Mouse (Mus musculus): ENCODE measurements around the gene Pkig.
A peak's percentile ranks its signal among the peaks of the same experiment; 100 is the strongest.
"Not testable (repeated sequence)": the region's sequence is repeated elsewhere in the genome, so short reads cannot be mapped to it uniquely, and the experiment has no call there.

Gene Pkig

DNA sequence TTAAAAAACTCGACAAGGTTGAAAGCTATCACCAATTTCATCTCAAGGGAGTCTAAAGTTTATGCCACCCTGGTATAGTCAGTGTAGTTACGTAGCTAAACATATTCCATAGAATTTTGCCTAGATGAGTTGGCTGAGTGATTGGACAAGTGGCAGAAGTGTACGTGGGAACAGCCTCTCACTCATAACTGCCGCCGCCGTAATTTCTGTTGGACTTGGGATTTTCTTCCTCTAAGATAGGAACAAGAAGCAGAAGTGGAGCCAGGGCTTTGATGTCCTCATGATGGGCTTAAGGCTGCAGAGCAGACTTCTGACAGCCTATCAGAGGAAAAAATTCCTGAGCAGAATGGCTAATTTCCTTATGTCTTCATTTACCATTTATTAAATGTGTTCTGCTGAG lies 17.5 kb downstream of the Pkig start:
- no peak for DNase-seq (ENCODE audit: inconsistent age in 2 of 2, low spot score in 1 of 2)

DNA sequence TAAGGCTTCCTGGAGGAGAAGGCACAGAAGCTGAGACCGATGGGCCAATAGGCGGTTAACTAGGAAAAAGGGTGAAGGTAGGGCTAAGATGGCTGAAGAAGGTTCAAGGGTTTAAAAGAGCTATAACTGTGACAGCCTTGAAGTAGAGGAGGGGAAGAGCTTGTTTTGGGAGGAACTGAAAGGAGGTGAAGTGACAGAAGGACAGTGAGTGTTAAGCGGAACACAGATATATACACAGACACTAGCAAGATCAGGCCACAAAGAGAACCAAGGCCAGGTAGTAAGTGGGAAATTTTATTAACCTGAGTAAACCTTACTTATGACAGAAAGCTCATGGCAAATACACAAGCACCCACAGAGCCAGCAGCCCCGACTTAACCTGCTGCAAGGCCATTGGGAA lies 18.1 kb downstream of the Pkig start:
- no peak for DNase-seq (ENCODE audit: inconsistent age in 2 of 2, low spot score in 1 of 2)

DNA sequence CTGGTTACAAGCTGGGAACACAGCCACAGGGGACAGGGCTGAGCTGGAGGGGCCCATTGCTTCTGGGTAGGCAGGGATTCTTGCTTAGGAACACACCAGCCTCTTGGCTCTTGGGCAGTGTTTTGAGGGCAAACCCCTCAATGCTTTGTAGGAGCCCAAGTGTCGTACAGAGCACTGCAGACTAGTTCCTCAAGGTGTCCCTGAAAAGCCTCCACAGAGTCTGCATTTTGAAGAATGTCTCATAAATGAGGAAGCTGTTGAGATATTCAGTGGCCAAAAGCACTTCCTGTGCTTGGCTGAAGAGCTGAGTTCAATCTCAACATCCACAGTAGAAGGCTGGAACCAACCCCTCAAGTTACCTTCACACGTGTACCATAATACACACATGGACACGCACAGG lies 18.6 kb downstream of the Pkig start:
- no peak for DNase-seq (ENCODE audit: inconsistent age in 2 of 2, low spot score in 1 of 2)

- no peak for DNase-seq (ENCODE audit: inconsistent age in 2 of 2, low spot score in 1 of 2)
Observed at GRCm38 (mm10) chr2:163682344-163682743, 24.2 kb downstream of the Pkig start.

GRCm38 (mm10) chr2:163685287-163685686 lies 27.1 kb downstream of the Pkig start:
- peak in 1 of 2 experiments; percentile 44 for DNase-seq (ENCODE audit: inconsistent age in 2 of 2, low spot score in 1 of 2)

DNA sequence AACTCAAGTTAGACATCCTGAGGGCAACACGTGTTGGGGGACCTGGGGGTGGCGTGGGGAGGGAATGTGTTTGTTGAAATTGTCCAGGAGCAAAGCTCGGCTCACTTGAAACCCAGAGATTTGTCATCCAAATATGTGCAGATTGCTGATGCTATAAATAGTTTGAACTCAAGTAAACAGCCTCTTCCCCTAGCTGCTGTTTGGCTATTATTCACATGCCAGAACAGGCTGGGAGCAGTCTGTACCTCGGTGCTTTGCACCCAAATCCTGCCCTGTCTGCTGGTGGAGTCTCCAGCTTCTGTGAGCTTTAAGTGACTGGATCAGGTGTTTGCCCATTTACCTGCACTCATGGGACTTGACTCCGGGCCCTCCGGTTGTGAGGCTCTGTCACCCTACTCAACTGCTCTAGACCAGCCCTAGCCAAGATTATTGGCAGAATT lies 27.6 kb downstream of the Pkig start:
- DNase-seq (ENCODE audit: inconsistent age in 2 of 2, low spot score in 1 of 2), result peak; percentile 63 to 79

- DNase-seq (ENCODE audit: inconsistent age in 2 of 2, low spot score in 1 of 2), result no peak
Observed at GRCm38 (mm10) chr2:163686233-163686632, 28.0 kb downstream of the Pkig start.

- peak in 1 of 2 experiments; percentile 77 for DNase-seq (ENCODE audit: inconsistent age in 2 of 2, low spot score in 1 of 2)
Observed at GRCm38 (mm10) chr2:163686886-163687285, 28.7 kb downstream of the Pkig start.

- DNase-seq (ENCODE audit: inconsistent age in 2 of 2, low spot score in 1 of 2), result not testable (repeated sequence)
Observed at GRCm38 (mm10) chr2:163688377-163688776, 30.2 kb downstream of the Pkig start.

GRCm38 (mm10) chr2:163689771-163690170 lies 31.6 kb downstream of the Pkig start:
- DNase-seq (ENCODE audit: inconsistent age in 2 of 2, low spot score in 1 of 2), result no peak

DNA sequence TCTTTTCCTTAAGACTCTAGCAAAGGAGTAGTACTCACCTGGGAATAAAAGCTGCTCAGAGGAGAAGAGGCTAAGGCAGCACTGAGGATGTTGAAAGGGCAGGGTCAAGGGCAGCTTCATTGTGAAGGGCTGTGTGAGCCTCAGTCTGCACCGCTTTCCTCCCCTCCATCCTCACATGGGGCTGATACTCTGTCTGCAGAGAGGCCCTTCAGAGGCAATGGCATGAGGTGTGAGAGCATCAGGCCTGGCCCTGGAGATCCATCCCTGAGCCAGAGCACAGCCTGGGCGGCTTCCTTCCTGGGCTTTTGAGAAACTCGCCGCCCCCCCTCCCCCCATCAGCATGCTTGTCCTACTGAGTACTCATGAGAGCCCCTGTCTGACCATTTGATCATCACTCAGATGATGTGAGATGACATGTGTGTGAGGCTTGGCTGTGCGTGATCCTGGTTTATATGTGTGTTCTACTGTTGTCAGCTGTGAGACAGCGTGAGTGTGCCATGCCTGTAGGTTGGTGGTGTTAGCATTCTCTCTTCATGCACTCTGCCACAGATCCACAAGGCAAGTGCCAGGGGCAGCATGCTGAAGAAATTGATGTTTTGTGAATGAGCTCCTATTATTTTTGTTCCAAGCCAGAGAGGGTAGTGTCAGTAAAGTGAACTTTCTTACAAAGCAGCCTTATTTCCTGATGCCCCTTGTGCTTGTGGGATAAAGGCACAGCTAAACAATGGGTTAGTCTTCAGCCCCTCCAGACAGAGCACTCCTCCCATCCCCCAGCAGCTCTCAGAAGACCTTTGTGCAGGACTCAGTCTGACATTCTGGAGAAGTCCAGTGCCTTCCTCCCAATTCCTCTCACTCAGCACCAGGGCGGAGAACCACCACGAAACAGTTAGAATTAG lies 32.5 kb downstream of the Pkig start:
- DNase-seq (ENCODE audit: inconsistent age in 2 of 2, low spot score in 1 of 2), result peak in 1 of 2 experiments; percentile 20

DNA sequence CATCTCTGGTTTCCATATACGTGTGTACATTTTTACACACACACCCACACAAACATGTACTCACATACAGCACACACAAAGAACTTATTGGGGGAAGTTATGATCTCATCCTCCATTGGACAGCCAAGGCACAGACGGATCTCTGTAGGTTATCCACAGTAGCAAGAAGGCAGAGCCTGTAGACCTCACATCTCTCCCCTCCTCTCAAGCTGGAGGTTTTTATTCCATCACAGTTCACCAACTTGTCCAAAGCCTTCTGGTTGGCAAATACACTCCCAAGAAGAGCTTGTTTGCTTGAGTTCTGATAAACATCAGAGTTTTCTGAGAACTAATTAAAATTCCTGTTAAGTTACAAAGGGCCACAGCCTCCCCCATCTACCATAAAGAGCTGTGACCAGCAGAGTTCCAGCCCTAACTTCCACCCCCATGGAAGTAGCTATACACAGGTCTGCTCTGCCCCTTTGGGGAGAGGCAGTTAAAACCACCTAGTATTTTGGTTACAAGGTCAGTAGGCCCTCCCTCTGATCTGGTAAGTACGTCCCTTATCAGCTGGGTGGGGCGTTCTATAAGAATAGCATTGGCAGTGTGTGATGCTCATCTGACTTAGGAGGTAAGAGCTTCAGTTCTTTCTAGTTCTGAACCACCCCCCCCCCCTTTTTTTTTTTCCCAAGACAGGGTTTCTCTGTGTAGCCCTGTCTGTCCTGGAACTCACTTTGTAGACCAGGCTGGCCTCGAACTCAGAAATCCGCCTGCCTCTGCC lies 33.8 kb downstream of the Pkig start:
- no peak for DNase-seq (ENCODE audit: inconsistent age in 2 of 2, low spot score in 1 of 2)

DNA sequence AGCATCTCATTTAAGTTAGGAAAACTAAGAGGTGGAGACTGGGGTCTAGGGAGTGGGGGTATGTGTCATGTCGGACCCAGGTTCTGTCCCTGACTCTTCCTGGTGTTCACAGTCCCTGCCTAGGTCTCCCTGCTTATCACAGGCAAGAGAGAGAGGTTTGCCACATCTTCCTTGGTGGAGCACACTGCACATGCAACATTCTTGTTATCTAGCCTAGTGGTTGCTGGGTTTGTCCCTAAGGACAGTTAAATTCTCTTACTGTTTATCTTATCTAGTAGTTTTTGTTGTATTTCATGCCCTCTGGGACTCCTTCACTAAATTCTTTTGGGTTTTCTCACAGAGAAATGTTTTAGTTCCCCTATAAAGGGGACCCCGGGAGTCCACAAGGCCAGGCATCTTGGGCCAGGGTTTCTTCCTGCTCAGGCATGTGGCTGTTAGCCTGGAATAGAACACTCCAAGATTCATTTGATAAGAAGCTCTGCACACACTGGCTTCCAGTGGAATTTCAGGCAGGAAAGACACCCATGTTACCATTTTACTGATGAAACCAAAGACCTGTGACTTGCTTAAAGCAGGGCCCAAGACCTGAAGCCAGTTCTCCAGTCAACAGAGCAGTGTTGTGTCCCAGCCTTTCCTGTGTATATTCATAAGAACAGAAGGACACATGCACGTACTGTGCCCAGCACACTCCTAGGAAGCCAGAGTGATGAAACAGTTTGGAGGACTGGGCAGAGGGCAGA lies 34.9 kb downstream of the Pkig start:
- peak in 1 of 2 experiments; percentile 50 for DNase-seq (ENCODE audit: inconsistent age in 2 of 2, low spot score in 1 of 2)

GRCm38 (mm10) chr2:163693716-163694314 lies 35.6 kb downstream of the Pkig start:
- peak; percentile 27 to 74 for DNase-seq (ENCODE audit: inconsistent age in 2 of 2, low spot score in 1 of 2)

- peak in 1 of 2 experiments; percentile 57 for DNase-seq (ENCODE audit: inconsistent age in 2 of 2, low spot score in 1 of 2)
Observed at GRCm38 (mm10) chr2:163696763-163697162, 38.6 kb downstream of the Pkig start.

DNA sequence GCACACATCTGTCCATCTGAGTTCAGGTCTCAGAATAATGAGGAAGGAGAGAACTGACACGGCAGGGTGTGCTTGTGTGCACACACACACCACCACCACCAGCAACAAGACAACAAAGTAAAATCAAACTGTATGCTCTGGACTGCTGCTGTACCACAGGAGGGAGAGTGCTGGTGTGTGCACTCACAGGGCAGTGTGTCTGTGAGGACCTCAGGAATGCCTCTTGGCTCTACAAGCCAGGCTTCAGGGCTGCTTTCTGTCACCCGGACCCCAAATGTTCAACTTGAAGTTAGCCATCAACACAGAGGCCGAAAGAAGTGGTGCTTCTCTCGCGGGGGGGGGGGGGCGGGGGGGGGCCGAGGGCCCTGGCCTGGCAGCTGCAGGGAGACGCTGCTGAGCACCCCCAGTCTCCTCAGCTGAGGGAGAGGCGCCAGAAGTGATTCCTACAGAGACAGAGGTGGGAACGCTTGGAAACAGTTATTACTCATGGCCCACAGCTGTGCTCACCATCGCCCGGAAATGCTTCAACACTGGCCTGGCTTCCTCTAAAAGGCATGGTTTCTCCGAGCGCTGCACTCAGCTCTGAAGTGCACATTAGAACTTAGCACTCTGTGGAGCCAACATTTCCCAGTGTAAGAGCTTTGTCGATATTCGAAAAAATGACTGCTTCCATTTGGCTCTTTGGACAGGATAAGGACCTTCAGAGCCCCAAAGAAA lies 39.7 kb downstream of the Pkig start:
- DNase-seq (ENCODE audit: inconsistent age in 2 of 2, low spot score in 1 of 2), result peak; percentile 34 to 56

GRCm38 (mm10) chr2:163699078-163699780 lies 41.0 kb downstream of the Pkig start:
- DNase-seq (ENCODE audit: inconsistent age in 2 of 2, low spot score in 1 of 2), result peak in 1 of 2 experiments; percentile 17

DNA sequence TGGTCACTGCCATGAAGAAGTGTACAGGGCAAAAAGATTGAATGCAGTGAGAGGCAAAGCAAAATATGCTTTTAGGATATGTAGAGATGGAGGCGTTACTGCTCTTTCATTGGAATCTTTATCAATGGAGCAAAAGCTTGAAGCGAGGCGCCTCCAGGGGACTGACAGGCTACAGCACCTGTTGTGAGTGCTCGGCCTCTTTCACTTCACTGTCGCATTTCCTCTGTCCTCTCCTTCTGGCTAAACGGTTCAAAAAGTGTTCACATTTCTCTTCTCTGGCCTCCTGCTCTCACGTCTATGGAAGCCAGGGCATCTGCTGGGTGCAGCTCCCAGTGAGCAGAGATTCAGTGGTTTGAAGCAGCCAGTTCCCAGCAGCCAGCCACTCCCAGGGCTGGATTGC lies 44.2 kb downstream of the Pkig start:
- DNase-seq (ENCODE audit: inconsistent age in 2 of 2, low spot score in 1 of 2), result peak in 1 of 2 experiments; percentile 43

- DNase-seq (ENCODE audit: inconsistent age in 2 of 2, low spot score in 1 of 2), result no peak
Observed at GRCm38 (mm10) chr2:163702921-163703320, 44.7 kb downstream of the Pkig start.

Data from adrenal gland, adult (tissue).